Comparison of ENCODE assay signal across 9 mouse cellular contexts in genomic region chr15:7118849-7119248, GRCm38 (mm10). TPM values are rescaled to one million over a fixed set of nuclear protein-coding genes. Genes with fewer than 3 reads are reported as not detected.
DNase-seq lines count a peak whose midpoint lies in the region; ATAC-seq and TF ChIP-seq lines count a peak whose summit lies in the region.
"Had no signal": no experiment of that assay in that cellular context is flagged by ENCODE, and none has a peak within 500 bp of the region (broad histone marks: within the 10 kb centered on the region; RNA-seq: fewer than 3 reads in every experiment).

No protein-coding gene starts in this region.

- TF ChIP-seq CTCF in E14TG2a.4 (conservative IDR thresholded peaks at IDR 0.05; ENCODE audit: low read length) = no peak

- no peak overlapping the region for H3K4me2 ChIP-seq in heart, embryonic 12.5 days
- H3K4me2 ChIP-seq: limb, embryonic 12.5 days had no signal

- 25% methylated on average over 5 of the region's 5 CpGs for WGBS in heart, embryonic 12.5 days

- no peak for DNase-seq in frontal cortex, postnatal 25 days (ENCODE audit: low spot score in 2 of 2)
- DNase-seq in embryo, embryonic 10.5 days (ENCODE audit: low spot score) = peak; percentile 58
- peak; percentile 53 for DNase-seq in layer of hippocampus, adult 9-10 months (ENCODE audit: low spot score)
- peak; percentile 26 for DNase-seq in neural tube, embryonic 10.5 days (ENCODE audit: extremely low spot score, low spot score)
- DNase-seq in spleen, postnatal 4 days (ENCODE audit: low spot score in 2 of 2) = no peak

- H3K9me3 ChIP-seq in E14TG2a.4 (ENCODE audit: low read length) = peaks cover 3% of the 10 kb centered on the region; the same call in 1 of the 2 replicates
- no peaks in the 10 kb centered on the region for H3K9me3 ChIP-seq in heart, embryonic 12.5 days (replicated peaks)
- H3K9me3 ChIP-seq: limb, embryonic 12.5 days had no signal

- ATAC-seq in frontal cortex, adult (ENCODE audit: low TSS enrichment) = peak; percentile 74
- no peak for ATAC-seq in heart, embryonic 12.5 days (ENCODE audit: insufficient number of reproducible peaks, low FRiP score)

- H3K27me3 ChIP-seq in E14TG2a.4 (ENCODE audit: insufficient read depth, low read length) = no peaks in the 10 kb centered on the region
- H3K27me3 ChIP-seq in heart, embryonic 12.5 days (replicated peaks) = no peaks in the 10 kb centered on the region
- H3K27me3 ChIP-seq: limb, embryonic 12.5 days had no signal

- no peaks in the 10 kb centered on the region for H3K36me3 ChIP-seq in E14TG2a.4 (ENCODE audit: insufficient read depth, low read length)
- no peaks in the 10 kb centered on the region for H3K36me3 ChIP-seq in heart, embryonic 12.5 days
- H3K36me3 ChIP-seq: limb, embryonic 12.5 days had no signal

- no peak overlapping the region for H3K9ac ChIP-seq in heart, embryonic 12.5 days
- H3K9ac ChIP-seq: limb, embryonic 12.5 days had no signal

- peaks cover 89% of the 10 kb centered on the region for H3K4me1 ChIP-seq in E14TG2a.4 (replicated peaks; ENCODE audit: low read depth, low read length)
- no peaks in the 10 kb centered on the region for H3K4me1 ChIP-seq in heart, embryonic 12.5 days (replicated peaks)
- H3K4me1 ChIP-seq: limb, embryonic 12.5 days had no signal

- H3K4me3 ChIP-seq in E14TG2a.4 (replicated peaks; ENCODE audit: low read length) = 0 out of 2 replicates have a peak overlapping the region, but pooled peaks have one; percentile 11
- no peak overlapping the region for H3K4me3 ChIP-seq in heart, embryonic 12.5 days
- H3K4me3 ChIP-seq: limb, embryonic 12.5 days had no signal

- H3K27ac ChIP-seq in heart, embryonic 12.5 days (ENCODE audit: poor library complexity, severe bottlenecking) = no peak overlapping the region
- H3K27ac ChIP-seq: limb, embryonic 12.5 days had no signal

RNA-seq across cellular contexts. Expression of gene Lifr, which starts 28.4 kb away (rescaled TPM):
- polyA plus RNA-seq in heart, embryonic 12.5 days (2016; fragmentation: Nextera tagmentation; extraction: Ambion mirVana) = 17.3 and 17.9 TPM in 2 replicates

Comparison
In these comparisons a context has a peak if more than half of its experiments do, and no peak if none do; other contexts are left out.
1. DNase-seq: peak in embryo, embryonic 10.5 days (single experiment), layer of hippocampus, adult 9-10 months (single experiment) and neural tube, embryonic 10.5 days (single experiment); none in frontal cortex, postnatal 25 days (0 of 2) and spleen, postnatal 4 days (0 of 2).